Mouse (Mus musculus): ENCODE data around the gene Aldh16a1.

Aldh16a1 gene

GRCm38 (mm10) chr7:45092828-45093515, 61.4 kb downstream of the Aldh16a1 start:
- DNase-seq (ENCODE audit: extremely low read depth, low read depth, low spot score) = no peak

DNA sequence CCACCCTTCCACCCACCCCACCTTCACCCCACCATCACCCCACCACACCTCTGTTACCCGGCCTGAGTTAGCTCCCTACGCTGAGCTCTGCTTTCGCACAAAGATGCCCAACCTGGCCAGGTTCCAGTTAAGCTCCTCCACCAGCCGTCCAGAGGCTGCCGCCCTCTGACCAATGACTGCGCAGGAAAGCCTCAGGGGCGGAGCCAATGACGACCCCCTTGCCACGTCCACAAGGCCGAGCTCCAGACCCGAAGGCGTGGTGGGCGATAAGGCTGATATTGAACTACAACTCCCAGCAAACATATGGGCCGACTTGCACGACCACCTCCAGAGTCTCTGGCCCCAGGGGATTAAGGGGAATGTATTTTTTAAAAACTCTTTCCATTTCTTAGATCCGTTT, 62.3 kb downstream of the Aldh16a1 start, which contains the start of gene Rcn3:
Gene Rcn3 (minus strand): TSS at position 174 of the 400 bp plus-strand sequence.
- DNase-seq (ENCODE audit: extremely low read depth, low read depth, low spot score) = no peak

DNA sequence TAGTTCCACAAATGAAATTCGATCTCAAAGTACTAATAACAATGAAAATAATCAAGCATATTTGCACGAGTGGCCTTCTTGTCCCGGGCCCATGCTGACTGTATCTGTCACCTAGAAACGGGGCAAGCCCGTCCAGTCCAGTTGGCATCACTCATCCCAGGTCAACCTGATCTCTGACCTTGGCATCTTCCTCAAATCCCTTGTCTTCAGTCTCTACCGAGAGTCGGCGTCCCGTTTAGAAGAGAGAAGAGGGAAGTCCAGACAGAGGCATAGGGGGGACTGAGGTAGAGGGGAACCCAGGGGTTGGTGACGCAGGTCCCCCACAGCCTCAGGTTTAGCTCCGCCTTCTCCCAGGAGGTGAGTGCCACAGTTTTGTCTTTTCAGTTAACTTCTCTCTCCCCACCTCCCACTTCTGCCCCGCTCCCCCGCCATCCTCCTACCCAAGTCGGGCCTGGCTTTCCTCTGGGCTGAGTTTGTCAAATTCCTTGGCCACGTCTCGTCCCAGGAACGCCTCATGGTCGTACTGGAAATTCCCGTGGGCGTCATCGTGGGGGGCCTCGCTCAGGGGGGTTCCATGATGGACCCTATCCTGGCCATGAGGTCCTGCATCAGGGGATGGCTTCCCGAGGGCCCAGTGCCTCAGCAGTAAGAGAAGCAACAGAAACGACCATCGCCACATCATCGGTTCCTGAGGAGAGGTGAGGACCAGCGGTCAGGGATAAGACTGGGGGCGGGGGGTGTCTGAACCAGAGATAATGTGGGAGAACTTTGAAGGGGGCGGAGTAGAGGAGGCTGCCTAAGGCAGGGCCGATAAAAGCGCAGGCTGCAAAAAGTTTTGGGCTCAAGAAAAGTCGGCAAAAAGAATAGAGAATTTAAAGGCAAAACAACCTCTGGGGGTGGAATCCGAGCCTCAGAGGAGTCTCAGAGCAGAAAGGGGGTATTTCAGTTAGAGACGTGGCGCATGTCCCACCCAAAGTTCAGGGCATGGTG, 63.1 kb downstream of the Aldh16a1 start:
- DNase-seq (ENCODE audit: extremely low read depth, low read depth, low spot score) = no peak

Measured in fat pad, adult 2 months (tissue).